Mouse (Mus musculus) cortical plate, adult 2 months (tissue): ENCODE measurements around the gene Fkbp4. TPM values are rescaled to one million over a fixed set of nuclear protein-coding genes. Genes with fewer than 3 reads are reported as not detected.

Experiments
- H3K27ac ChIP-seq: fragments of 200-500 bp; 2 replicates; pipeline ENCODE4 v1.5.1; 2012; ENCODE audit warnings: low read length, control low read depth, inconsistent platforms; ENCODE audit not compliant: insufficient read depth
- H3K4me1 ChIP-seq: fragments of 200-500 bp; 2 replicates; pipeline ENCODE4 v1.6.1; 2011; ENCODE audit warnings: low read length; ENCODE audit not compliant: control insufficient read depth, insufficient read depth
- H3K4me3 ChIP-seq: fragments of 200-500 bp; 2 replicates; pipeline ENCODE4 v1.5.1; 2011; ENCODE audit warnings: mild to moderate bottlenecking, low read length, control low read depth; ENCODE audit not compliant: insufficient read depth
- CTCF ChIP-seq: fragments of 200-500 bp; IDR thresholded peaks from 2 replicates; pipeline ENCODE4 v1.5.1; 2011; ENCODE audit warnings: mild to moderate bottlenecking, control low read depth, low read length; ENCODE audit not compliant: insufficient read depth; ENCODE audit errors: extremely low read depth
- POLR2A ChIP-seq: fragments of 200-500 bp; IDR thresholded peaks from 2 replicates; pipeline ENCODE4 v1.6.1; 2011; ENCODE audit warnings: mild to moderate bottlenecking, low read length, control low read depth; ENCODE audit not compliant: insufficient read depth; ENCODE audit errors: extremely low read depth
- polyA plus RNA-seq: library from polyadenylated mRNA; depleted of rRNA; stranded (reverse); fragments of >200 nt; gene quantifications from 2 replicates; pipeline ENCODE4 v1.2.3, GENCODE M21; 2012

The Fkbp4 gene
- polyA plus RNA-seq, 1 experiment = 116 TPM

- H3K4me1 ChIP-seq = no peaks in the 10 kb centered on the region
- TF ChIP-seq POLR2A (no peak), CTCF (no peak)
- peak overlapping the region; percentile 57; the same call in 1 of the 2 replicates for H3K27ac ChIP-seq
- H3K4me3 ChIP-seq = peak overlapping the region; percentile 46
Observed at GRCm38 (mm10) chr6:128423496-128424268, 14.8 kb downstream of the Fkbp4 start.

- Histone ChIP-seq H3K4me1 (no peaks in the 10 kb centered on the region), H3K27ac (peak overlapping the region; percentile 47), H3K4me3 (no peak overlapping the region)
- TF ChIP-seq POLR2A (no peak), CTCF (no peak)
Observed at GRCm38 (mm10) chr6:128421480-128421879, 17.0 kb downstream of the Fkbp4 start.

- TF ChIP-seq POLR2A = 0 out of 2 replicates have a peak, but pooled peaks have one; percentile 32
- TF ChIP-seq CTCF = no peak
- H3K4me1 ChIP-seq = no peaks in the 10 kb centered on the region
- H3K27ac ChIP-seq = peak overlapping the region; percentile 47
- no peak overlapping the region for H3K4me3 ChIP-seq
Observed at GRCm38 (mm10) chr6:128421036-128421435, 17.4 kb downstream of the Fkbp4 start.

GRCm38 (mm10) chr6:128418076-128418475 is 20.4 kb downstream of the Fkbp4 start:
- Histone ChIP-seq H3K4me3 (no peak overlapping the region), H3K4me1 (no peaks in the 10 kb centered on the region), H3K27ac (no peak overlapping the region)
- TF ChIP-seq POLR2A = no peak
- TF ChIP-seq CTCF = no peak

- Histone ChIP-seq H3K4me3 (no peak overlapping the region), H3K27ac (no peak overlapping the region)
- TF ChIP-seq POLR2A = no peak
- TF ChIP-seq CTCF = no peak
Observed at GRCm38 (mm10) chr6:128416169-128416568, 22.3 kb downstream of the Fkbp4 start.

GRCm38 (mm10) chr6:128411115-128411514 is 27.4 kb downstream of the Fkbp4 start:
- no peak for TF ChIP-seq POLR2A
- TF ChIP-seq CTCF = peak; percentile 90
- no peak overlapping the region for H3K27ac ChIP-seq
- no peak overlapping the region for H3K4me3 ChIP-seq
- H3K4me1 ChIP-seq = no peaks in the 10 kb centered on the region

More at GRCm38 (mm10) chr6:128416169-128416568, 22.3 kb downstream of the Fkbp4 start:
- H3K4me1 ChIP-seq = no peaks in the 10 kb centered on the region

- no peaks in the 10 kb centered on the region for H3K4me1 ChIP-seq
- no peak overlapping the region for H3K27ac ChIP-seq
- TF ChIP-seq CTCF = no peak
- TF ChIP-seq POLR2A = no peak
- no peak overlapping the region for H3K4me3 ChIP-seq
Observed at GRCm38 (mm10) chr6:128410305-128410704, 28.2 kb downstream of the Fkbp4 start.

- TF ChIP-seq CTCF = no peak
- no peak for TF ChIP-seq POLR2A
- Histone ChIP-seq H3K27ac (no peak overlapping the region), H3K4me3 (no peak overlapping the region), H3K4me1 (no peaks in the 10 kb centered on the region)
Observed at GRCm38 (mm10) chr6:128408544-128409125, 29.8 kb downstream of the Fkbp4 start.

GRCm38 (mm10) chr6:128404708-128405107 is 33.8 kb downstream of the Fkbp4 start:
- Histone ChIP-seq H3K4me3 (no peak overlapping the region), H3K27ac (no peak overlapping the region), H3K4me1 (no peaks in the 10 kb centered on the region)
- no peak for TF ChIP-seq CTCF
- TF ChIP-seq POLR2A = no peak
